Mouse (Mus musculus) neural tube, embryonic 14.5 days (tissue): ENCODE results near the gene Rhbg. TPM values are rescaled to one million over a fixed set of nuclear protein-coding genes. Genes with fewer than 3 reads are reported as not detected.

Experiments
- ATAC-seq: fragments of 200-750 bp; cut with Nextera tagmentation; 2 replicates; pipeline ENCODE4 v1.8.0; 2017; ENCODE audit warnings: low read depth, mild to moderate bottlenecking, moderate TSS enrichment, moderate library complexity
- H3K27ac ChIP-seq: fragments of 300-500 bp; sonication (generic); 2 replicates; pipeline ENCODE4 v1.5.1; 2014; ENCODE audit warnings: low read depth, mild to moderate bottlenecking, control low read depth, low read length, moderate library complexity, mixed read lengths
- H3K27me3 ChIP-seq: fragments of 300-500 bp; sonication (generic); 2 replicates; pipeline ENCODE4 v1.6.1; 2014; ENCODE audit warnings: low read length; ENCODE audit not compliant: control insufficient read depth, insufficient read depth
- H3K36me3 ChIP-seq: fragments of 300-500 bp; sonication (generic); 2 replicates; pipeline ENCODE4 v1.6.1; 2014; ENCODE audit warnings: low read length, mixed read lengths; ENCODE audit not compliant: control insufficient read depth, insufficient read depth
- H3K4me1 ChIP-seq: fragments of 300-500 bp; sonication (generic); 2 replicates; pipeline ENCODE4 v1.6.1; 2014; ENCODE audit warnings: low read length; ENCODE audit not compliant: control insufficient read depth, insufficient read depth
- H3K4me2 ChIP-seq: fragments of 300-500 bp; sonication (generic); 2 replicates; pipeline ENCODE4 v1.6.1; 2014; ENCODE audit warnings: mild to moderate bottlenecking, low read depth, low read length, control low read depth
- H3K4me3 ChIP-seq: fragments of 300-500 bp; sonication (generic); 2 replicates; pipeline ENCODE4 v1.5.1; 2014; ENCODE audit warnings: low read depth, low read length, control low read depth, mixed read lengths
- H3K9ac ChIP-seq: fragments of 300-500 bp; sonication (generic); replicated peaks from 2 replicates; pipeline ENCODE4 v1.6.1; 2014; ENCODE audit warnings: low read depth, mild to moderate bottlenecking, control low read depth, low read length, mixed read lengths
- H3K9me3 ChIP-seq: fragments of 300-500 bp; sonication (generic); 2 replicates; pipeline ENCODE4 v1.6.1; 2016; ENCODE audit warnings: low read length; ENCODE audit not compliant: control insufficient read depth
- WGBS: fragments of 180-500 bp; shearing (Covaris S2); extraction: QIAGEN DNeasy Blood & Tissue Kit; methylation state at CpG from one replicate; pipeline ENCODE4 v1.1.7; 2014; 5-methylcytosine and 5-hydroxymethylcytosine counted together
- polyA plus RNA-seq: library from polyadenylated mRNA; unstranded; fragments of >200 nt; fragmentation: Nextera tagmentation; extraction: Ambion mirVana; gene quantifications from 2 replicates; pipeline ENCODE4 v1.2.1, GENCODE M21; 2014

Gene Rhbg
- polyA plus RNA-seq, 1 experiment from 2014 or later, result 0.51 TPM

DNA sequence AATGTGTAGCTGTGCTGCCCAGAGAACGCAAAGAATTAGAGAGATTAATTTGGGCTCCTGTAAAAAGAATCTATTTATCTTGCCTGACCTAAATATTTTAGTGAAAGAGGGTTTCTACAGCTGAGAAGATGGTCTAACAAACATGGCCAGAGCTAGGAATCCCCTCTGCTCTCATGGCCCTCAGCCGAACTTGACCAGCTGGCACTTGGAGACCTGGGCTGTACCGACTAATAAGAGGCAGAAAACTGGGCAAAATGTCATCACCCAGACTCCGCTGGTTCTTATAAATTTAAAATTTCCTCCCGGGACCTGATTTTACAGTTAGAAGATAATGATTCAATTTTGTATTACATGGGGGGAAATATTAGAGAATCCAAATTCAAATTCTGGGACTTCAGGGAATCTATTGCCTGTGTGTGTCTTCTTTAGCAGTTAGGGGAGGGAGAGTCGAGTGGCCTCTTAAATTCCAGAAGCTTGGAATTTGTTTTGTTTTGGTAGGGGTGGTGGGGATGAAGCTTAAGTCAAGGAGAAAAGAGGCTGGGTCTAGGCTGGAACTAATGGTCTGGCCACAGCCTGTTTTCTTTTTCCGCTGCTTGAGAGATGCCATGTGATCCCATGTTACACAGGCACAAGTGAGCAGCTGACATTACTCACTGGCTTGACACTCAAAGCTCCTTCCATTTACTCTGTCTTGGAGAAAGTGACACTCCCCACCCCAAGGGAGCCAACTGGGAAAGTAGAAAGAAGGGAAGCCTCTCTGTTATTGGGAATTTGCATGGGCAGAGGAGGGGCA, 37.8 kb downstream of the Rhbg start:
- Histone ChIP-seq H3K9ac (peak overlapping the region; percentile 99), H3K27me3 (no peaks in the 10 kb centered on the region), H3K27ac (peak overlapping the region; percentile 99), H3K4me3 (peak overlapping the region; percentile 73), H3K36me3 (peaks cover 3% of the 10 kb centered on the region; the same call in 1 of the 2 replicates), H3K4me2 (peak overlapping the region; percentile 93), H3K9me3 (no peaks in the 10 kb centered on the region), H3K4me1 (peaks cover 46% of the 10 kb centered on the region)
- WGBS, result 6% methylated on average over 7 of the region's 7 CpGs
- no peak for ATAC-seq

DNA sequence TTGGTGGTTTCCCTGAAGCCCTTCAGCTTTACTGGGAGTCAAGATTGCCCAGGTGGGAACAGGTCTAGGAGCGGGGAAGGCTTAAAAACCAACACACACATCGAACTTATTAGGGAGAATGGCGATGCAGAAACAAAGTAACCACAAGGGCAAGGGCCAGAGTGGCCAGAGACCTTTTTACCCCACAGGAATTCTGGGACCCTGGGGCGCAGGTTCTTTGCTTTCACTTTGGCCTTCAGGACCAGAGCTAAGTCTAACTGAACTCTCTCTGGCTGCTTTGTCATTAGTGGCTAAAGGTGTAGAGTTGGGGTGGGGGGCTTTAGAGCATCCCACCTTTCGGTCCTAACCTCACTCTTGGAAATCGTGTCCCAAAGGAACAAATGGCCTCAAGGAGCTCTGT, 38.4 kb downstream of the Rhbg start:
- Histone ChIP-seq H3K4me2 (peak overlapping the region; percentile 93), H3K27me3 (no peaks in the 10 kb centered on the region), H3K27ac (peak overlapping the region; percentile 99), H3K9ac (peak overlapping the region; percentile 99), H3K9me3 (no peaks in the 10 kb centered on the region), H3K4me1 (peaks cover 47% of the 10 kb centered on the region), H3K36me3 (peaks cover 3% of the 10 kb centered on the region; the same call in 1 of the 2 replicates), H3K4me3 (peak overlapping the region; percentile 73)
- no peak for ATAC-seq
- 2% methylated on average over 6 of the region's 6 CpGs for WGBS

DNA sequence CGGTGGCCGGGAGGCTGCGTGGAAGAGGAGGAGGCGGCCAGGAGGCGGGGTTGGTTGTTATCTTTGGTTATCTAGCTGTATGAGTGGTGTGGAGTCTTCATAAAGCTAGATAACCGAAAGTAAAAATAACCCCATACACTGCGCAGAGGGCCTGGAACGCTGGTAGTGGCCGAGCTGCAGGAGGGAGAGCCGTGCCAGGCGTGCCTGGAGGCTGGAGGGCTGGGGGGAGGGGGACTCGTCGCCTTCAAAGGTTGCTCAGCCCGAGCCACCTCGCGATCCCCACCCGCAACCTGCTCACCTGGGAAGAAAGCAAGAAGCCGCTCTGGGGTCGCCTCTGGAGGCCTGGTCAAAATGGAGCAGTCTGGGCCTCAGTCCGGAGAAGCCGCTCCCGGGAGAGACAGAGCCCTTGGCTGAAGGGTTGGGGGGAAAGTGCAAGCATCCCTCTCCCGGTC, 38.9 kb downstream of the Rhbg start:
- peaks cover 47% of the 10 kb centered on the region for H3K4me1 ChIP-seq
- H3K27ac ChIP-seq, result peak overlapping the region; percentile 99
- H3K9ac ChIP-seq, result peak overlapping the region; percentile 99
- WGBS, result under 1% methylated on average over 23 of the region's 23 CpGs
- peak overlapping the region; percentile 93 for H3K4me2 ChIP-seq
- H3K4me3 ChIP-seq, result peak overlapping the region; percentile 73
- no peak for ATAC-seq
- H3K27me3 ChIP-seq, result no peaks in the 10 kb centered on the region
- no peaks in the 10 kb centered on the region for H3K9me3 ChIP-seq
- H3K36me3 ChIP-seq, result peaks cover 3% of the 10 kb centered on the region; the same call in 1 of the 2 replicates

GRCm38 (mm10) chr3:88214971-88215552, 39.4 kb downstream of the Rhbg start:
- no peaks in the 10 kb centered on the region for H3K27me3 ChIP-seq
- peak overlapping the region; percentile 99 for H3K27ac ChIP-seq
- peaks cover 47% of the 10 kb centered on the region for H3K4me1 ChIP-seq
- H3K4me3 ChIP-seq, result peak overlapping the region; percentile 73
- under 1% methylated on average over 48 of the region's 48 CpGs for WGBS
- no peaks in the 10 kb centered on the region for H3K9me3 ChIP-seq
- peak overlapping the region; percentile 93 for H3K4me2 ChIP-seq
- H3K9ac ChIP-seq, result peak overlapping the region; percentile 99
- no peak; the same call in 1 of the 2 replicates for ATAC-seq
- peaks cover 3% of the 10 kb centered on the region; the same call in 1 of the 2 replicates for H3K36me3 ChIP-seq

- H3K27ac ChIP-seq, result peak overlapping the region; percentile 99
- WGBS, result 1% methylated on average over 40 of the region's 42 CpGs
- peaks cover 42% of the 10 kb centered on the region for H3K4me1 ChIP-seq
- H3K36me3 ChIP-seq, result peaks cover 3% of the 10 kb centered on the region; the same call in 1 of the 2 replicates
- H3K4me2 ChIP-seq, result peak overlapping the region; percentile 93
- H3K4me3 ChIP-seq, result peak overlapping the region; percentile 73
- ATAC-seq, result peak; percentile 91
- no peaks in the 10 kb centered on the region for H3K9me3 ChIP-seq
- peak overlapping the region; percentile 99 for H3K9ac ChIP-seq
- no peaks in the 10 kb centered on the region for H3K27me3 ChIP-seq
These were observed 40.1 kb downstream of the Rhbg start for GRCm38 (mm10) chr3:88214197-88214938.

DNA sequence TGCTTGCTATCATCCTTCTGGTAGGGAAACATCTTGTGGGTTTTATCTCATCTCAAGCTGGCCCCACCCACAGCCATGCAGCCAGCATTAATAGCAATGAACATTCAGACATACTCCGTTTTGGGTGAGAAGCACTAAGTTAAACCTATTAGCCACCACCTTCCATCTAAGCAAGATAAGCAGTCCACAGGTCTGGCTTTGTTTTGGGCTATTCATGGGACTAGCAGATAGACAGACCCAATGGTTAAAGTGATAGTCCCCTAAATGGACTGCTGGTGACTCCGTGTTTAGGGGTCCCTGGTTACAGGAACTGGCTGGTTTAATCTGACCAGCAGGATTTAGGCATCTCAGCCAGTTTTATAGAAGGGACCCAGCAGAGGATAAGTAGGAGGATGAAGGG, 41.5 kb downstream of the Rhbg start:
- H3K27me3 ChIP-seq, result no peaks in the 10 kb centered on the region
- peaks cover 41% of the 10 kb centered on the region for H3K4me1 ChIP-seq
- H3K9me3 ChIP-seq, result no peaks in the 10 kb centered on the region
- peak overlapping the region; percentile 99 for H3K27ac ChIP-seq
- peak overlapping the region; percentile 99 for H3K9ac ChIP-seq
- H3K4me3 ChIP-seq, result peak overlapping the region; percentile 73
- H3K36me3 ChIP-seq, result peaks cover 3% of the 10 kb centered on the region; the same call in 1 of the 2 replicates
- WGBS, result 2% methylated on average over 2 of the region's 2 CpGs
- no peak for ATAC-seq
- H3K4me2 ChIP-seq, result peak overlapping the region; percentile 93

DNA sequence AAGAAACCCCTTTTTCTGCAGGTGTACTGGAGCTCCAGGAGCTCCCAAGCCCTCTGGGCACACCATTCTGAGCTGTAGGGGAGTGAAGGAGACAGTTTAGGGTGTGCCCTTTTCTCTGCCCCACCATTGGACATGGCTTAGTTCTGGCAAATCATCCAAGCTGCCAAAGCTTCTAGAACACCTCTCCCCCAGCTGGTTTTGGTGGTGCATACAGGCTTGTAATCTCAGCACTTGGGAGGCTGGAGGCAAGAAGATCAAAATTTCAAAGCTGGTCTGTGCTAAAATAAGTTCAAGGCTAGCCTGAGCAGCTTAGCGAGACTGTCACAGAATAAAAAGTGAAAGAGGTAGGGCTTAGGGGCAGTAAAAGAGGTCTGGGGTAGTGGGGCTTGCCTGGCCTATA, 42.2 kb downstream of the Rhbg start:
- Histone ChIP-seq H3K4me2 (peak overlapping the region; percentile 93), H3K4me1 (peaks cover 41% of the 10 kb centered on the region), H3K36me3 (peaks cover 3% of the 10 kb centered on the region; the same call in 1 of the 2 replicates)

GRCm38 (mm10) chr3:88210918-88211317, 43.6 kb downstream of the Rhbg start:
- Histone ChIP-seq H3K4me2 (peak overlapping the region; percentile 93), H3K9ac (peak overlapping the region; percentile 95), H3K9me3 (no peaks in the 10 kb centered on the region), H3K36me3 (peaks cover 3% of the 10 kb centered on the region; the same call in 1 of the 2 replicates), H3K4me1 (peaks cover 44% of the 10 kb centered on the region), H3K27me3 (no peaks in the 10 kb centered on the region), H3K27ac (peak overlapping the region; percentile 99), H3K4me3 (peak overlapping the region; percentile 63)
- WGBS, result 13% methylated on average over 2 of the region's 2 CpGs
- no peak for ATAC-seq

More for the DNA sequence above, 42.2 kb downstream of the Rhbg start:
- ATAC-seq, result no peak
- 3% methylated on average over 1 of the region's 1 CpGs for WGBS
- H3K4me3 ChIP-seq, result peak overlapping the region; percentile 63
- no peaks in the 10 kb centered on the region for H3K9me3 ChIP-seq
- H3K27ac ChIP-seq, result peak overlapping the region; percentile 99
- H3K9ac ChIP-seq, result peak overlapping the region; percentile 95; the same call in 1 of the 2 replicates
- no peaks in the 10 kb centered on the region for H3K27me3 ChIP-seq
